Mouse (Mus musculus) G1E-ER4 (cell line): ENCODE results near the gene Nelfa. TPM values are rescaled to one million over a fixed set of nuclear protein-coding genes. Genes with fewer than 3 reads are reported as not detected.

ENCODE experiments used
- GATA1 ChIP-seq: IDR thresholded peaks from one replicate; pipeline ENCODE4 v1.8.0; 2012; ENCODE audit warnings: low read length, inconsistent platforms
- polyA plus RNA-seq: library from polyadenylated mRNA; stranded (reverse); fragments of >175 nt; gene quantifications from 2 replicates; pipeline ENCODE4 v1.2.3, GENCODE M21; 2012

Gene Nelfa
- polyA plus RNA-seq, 1 experiment, result 62.8 TPM

- TF ChIP-seq GATA1, result no peak
Observed at GRCm38 (mm10) chr5:33854019-33854418, 82.2 kb downstream of the Nelfa start.

DNA sequence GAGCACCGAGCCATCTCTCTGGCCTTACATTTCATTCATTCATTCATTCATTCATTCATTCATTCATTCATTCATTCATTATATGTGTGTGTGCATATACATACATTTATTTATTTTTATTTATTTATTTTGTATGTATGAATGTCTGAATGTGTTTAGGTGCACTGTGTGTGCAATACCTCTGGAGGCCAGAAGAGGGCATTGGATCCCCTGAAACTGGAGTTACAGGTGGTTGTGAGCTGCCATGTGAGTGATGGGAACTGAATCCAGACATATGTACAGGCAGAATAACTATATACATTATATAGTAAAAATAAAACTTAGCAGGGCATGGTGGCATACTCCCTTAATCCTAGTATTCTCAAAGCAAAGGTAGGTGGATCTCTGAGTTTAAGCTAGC lies 83.1 kb downstream of the Nelfa start:
- no peak for TF ChIP-seq GATA1

DNA sequence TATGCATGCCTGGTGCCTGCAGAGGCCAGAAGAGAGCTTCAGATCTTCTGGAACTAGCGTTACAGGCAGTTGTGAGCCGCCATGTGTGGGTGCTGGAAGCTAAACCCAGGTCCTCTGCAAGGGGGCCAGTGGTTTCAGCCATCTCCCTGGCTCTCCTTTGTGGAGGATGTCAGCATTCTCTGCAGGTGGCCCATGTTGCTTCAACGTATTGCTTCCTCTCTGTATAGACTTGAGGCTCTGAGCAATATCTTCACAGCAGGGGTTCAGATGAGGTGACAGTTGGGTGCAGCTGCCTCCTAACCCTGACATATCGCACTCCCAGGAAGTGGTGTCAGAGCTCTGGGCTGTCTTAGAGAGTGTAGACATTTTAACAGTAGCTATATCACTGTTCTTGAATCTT lies 84.7 kb downstream of the Nelfa start:
- TF ChIP-seq GATA1, result no peak

Other genes with a start within 250 kb of the Nelfa start
- gene Fgfr3, start 214.7 kb downstream of the Nelfa start, polyA plus RNA-seq, result not detected in 2 replicates
- 36.7 and 39.6 TPM in 2 replicates for gene Letm1, start 153.6 kb downstream of the Nelfa start, polyA plus RNA-seq
- gene Nsd2, start 115.7 kb downstream of the Nelfa start, polyA plus RNA-seq, result 11.3 and 11.6 TPM in 2 replicates
- not detected in 2 replicates for gene Gm1673, start 47.0 kb upstream of the Nelfa start, polyA plus RNA-seq
- 0.01 TPM in 1 of 2 replicates, not detected in the other for gene Nat8l, start 59.6 kb upstream of the Nelfa start, polyA plus RNA-seq
- 0.02 and 0.04 TPM in 2 replicates for gene Poln, start 233.0 kb upstream of the Nelfa start, polyA plus RNA-seq
- 0.85 and 1.7 TPM in 2 replicates for gene Haus3, start 233.1 kb upstream of the Nelfa start, polyA plus RNA-seq